Mouse (Mus musculus) embryonic fibroblast, embryonic 13.5 days (primary cell): ENCODE data around the gene Gm8773.

ENCODE experiments used
- CTCF ChIP-seq: IDR thresholded peaks from 2 replicates; pipeline ENCODE4 v1.5.1; 2011; ENCODE audit warnings: mild to moderate bottlenecking, control low read depth, low read length, moderate library complexity, borderline replicate concordance; ENCODE audit not compliant: insufficient read depth
- POLR2A ChIP-seq: IDR thresholded peaks from 2 replicates; pipeline ENCODE4 v1.6.1; 2011; ENCODE audit warnings: low read depth, mild to moderate bottlenecking, control low read depth, low read length, moderate library complexity

GRCm38 (mm10) chr5:5540385-5540784 is 33.2 kb upstream of the Gm8773 start:
- TF ChIP-seq CTCF (no peak), POLR2A (no peak)
